Mouse (Mus musculus) c-Kit-negative CD71-positive TER-119-positive erythroid progenitor cells, embryonic 14.5 days (primary cell): ENCODE results near the gene Fis1.
"Not testable (repeated sequence)": the region's sequence is repeated elsewhere in the genome, so short reads cannot be mapped to it uniquely, and the experiment has no call there.

ENCODE experiments used
- DNase-seq: peaks from one replicate; pipeline ENCODE4 v3.0.0-alpha.2; 2013; ENCODE audit warnings: low read depth, low spot score

The Fis1 gene

GRCm38 (mm10) chr5:136940845-136941560 is 12.1 kb upstream of the Fis1 start:
- no peak for DNase-seq

- DNase-seq, result no peak
Measured at GRCm38 (mm10) chr5:136942781-136943180, 10.3 kb upstream of the Fis1 start.

- DNase-seq, result no peak
Measured at GRCm38 (mm10) chr5:136943382-136943781, 9.7 kb upstream of the Fis1 start.

DNA sequence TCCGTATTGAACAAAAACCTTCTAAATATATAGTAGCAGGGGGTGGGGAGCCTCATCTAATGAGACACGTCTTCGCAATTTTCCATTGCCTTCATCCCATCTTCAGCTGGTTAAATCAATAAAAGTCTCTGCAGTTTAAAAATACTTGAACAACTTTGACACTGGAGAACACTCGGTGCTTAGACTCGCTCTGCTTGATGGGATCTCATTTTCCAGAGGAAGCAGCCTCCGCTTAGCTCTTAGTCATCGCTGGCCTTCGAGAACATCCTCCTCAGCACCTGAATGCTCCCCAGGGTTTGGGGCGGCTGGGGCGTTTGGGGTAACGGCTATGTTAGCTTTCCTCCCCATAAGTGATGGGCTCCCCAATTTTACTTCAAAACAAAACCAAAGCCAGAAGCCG is 8.0 kb upstream of the Fis1 start:
- no peak for DNase-seq

DNA sequence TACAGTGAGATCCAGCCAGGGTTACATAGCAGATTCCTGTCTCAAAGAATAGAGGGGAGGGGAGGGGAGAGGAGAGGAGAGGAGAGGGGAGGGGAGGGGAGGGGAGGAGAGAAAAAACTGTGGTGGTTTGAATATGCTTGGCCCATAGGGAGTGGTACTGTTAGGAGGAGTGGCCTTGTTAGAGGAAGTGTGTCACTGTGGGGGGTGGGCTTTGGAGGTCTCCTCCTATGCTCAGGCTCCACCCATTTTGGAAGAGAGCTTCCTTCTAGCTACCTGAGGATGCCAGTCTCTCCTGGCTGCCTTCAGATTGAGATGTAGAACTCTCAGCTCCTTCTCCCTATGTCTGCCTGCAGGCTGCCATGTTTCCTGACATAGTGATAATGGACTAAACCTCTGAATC is 5.2 kb upstream of the Fis1 start:
- DNase-seq, result no peak

DNA sequence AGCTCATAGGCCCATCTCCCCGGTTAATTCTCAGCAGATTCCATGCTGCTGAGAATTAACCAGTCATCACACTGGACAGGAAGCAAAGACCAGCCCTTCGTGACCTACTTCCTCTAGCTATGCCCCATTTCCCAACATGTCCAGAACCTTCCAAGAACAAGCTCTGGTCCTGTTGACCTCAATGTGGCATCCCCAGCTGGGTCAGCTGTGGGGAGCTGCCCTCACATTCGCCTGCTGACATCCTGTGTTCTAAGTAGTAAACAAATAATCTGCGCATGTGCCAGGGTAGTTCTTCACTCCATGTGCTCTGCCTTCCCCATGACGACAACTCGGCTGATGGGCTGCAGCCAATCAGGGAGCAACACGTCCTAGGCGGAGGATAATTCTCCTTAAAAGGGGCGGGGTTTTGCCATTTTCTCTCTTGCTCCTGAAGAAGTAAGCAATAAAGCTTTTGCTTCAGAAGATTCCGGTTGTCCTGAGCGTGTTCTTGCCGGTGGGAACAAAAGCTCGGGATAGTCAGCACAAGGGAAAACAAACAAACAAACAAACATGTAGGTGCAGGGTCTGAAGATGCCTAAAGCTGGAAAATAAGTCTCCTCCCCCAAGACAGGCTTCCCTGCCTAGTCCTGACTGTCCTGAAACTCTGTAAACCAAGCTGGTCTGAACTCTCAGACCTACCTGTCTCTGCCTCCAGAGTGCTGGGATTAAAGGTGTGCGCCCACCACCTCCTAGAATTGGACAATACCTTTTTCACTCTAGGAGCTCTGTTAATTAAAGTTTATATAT is 3.3 kb upstream of the Fis1 start:
- DNase-seq, result not testable (repeated sequence)

- DNase-seq, result no peak
Measured at GRCm38 (mm10) chr5:136950521-136950920, 2.6 kb upstream of the Fis1 start.

GRCm38 (mm10) chr5:136952153-136952552 is 922 bp upstream of the Fis1 start:
- DNase-seq, result no peak

GRCm38 (mm10) chr5:136953440-136953951 is 421 bp downstream of the Fis1 start:
- DNase-seq, result no peak

GRCm38 (mm10) chr5:136955622-136956021 is 2.5 kb downstream of the Fis1 start:
- no peak for DNase-seq

GRCm38 (mm10) chr5:136957250-136957649 is 4.2 kb downstream of the Fis1 start:
- no peak for DNase-seq

- DNase-seq, result no peak
Measured at GRCm38 (mm10) chr5:136958991-136959605, 6.0 kb downstream of the Fis1 start.

DNA sequence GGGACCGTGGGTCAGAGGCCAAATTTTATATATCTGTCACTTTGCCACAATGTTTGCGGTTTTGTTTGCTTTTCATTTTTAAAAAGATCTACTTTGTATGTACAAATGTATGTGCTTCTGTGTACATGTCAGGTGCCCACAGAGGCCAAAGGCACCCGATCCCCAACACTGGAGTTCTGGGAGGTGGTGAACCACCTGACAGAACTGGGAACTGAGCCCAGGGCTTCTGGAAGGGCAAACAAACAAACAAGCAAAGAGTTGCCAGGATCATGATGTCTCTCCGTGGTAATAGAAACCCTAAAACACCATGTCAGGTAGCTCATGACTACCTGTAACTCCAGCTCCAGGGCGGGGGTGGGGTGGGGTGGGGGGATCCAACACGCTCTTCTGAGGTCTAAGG is 7.0 kb downstream of the Fis1 start:
- DNase-seq, result no peak

GRCm38 (mm10) chr5:136961334-136961982 is 8.4 kb downstream of the Fis1 start:
- no peak for DNase-seq

- DNase-seq, result peak; percentile 84
Measured at GRCm38 (mm10) chr5:136961983-136962461, 8.9 kb downstream of the Fis1 start.

DNA sequence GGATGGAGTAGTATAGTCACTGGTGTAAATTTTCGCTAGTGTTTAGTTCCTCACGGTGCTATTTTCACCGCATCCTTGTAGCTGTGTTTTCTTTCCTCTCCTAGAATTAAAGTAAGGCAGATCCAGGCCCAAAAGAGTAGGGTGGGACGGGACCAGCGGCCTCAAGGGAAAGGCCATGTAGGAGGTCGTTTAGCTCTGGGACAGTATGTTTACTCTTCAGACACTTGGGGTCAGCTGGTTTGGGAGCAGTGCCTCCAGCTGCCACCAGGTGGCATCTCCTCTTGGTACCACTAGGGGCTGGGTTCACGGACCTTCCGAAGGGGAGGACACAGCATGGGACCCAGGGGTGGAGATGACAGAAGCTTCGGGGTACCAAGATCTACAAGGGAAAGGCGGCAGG is 9.4 kb downstream of the Fis1 start:
- peak; percentile 77 for DNase-seq

DNA sequence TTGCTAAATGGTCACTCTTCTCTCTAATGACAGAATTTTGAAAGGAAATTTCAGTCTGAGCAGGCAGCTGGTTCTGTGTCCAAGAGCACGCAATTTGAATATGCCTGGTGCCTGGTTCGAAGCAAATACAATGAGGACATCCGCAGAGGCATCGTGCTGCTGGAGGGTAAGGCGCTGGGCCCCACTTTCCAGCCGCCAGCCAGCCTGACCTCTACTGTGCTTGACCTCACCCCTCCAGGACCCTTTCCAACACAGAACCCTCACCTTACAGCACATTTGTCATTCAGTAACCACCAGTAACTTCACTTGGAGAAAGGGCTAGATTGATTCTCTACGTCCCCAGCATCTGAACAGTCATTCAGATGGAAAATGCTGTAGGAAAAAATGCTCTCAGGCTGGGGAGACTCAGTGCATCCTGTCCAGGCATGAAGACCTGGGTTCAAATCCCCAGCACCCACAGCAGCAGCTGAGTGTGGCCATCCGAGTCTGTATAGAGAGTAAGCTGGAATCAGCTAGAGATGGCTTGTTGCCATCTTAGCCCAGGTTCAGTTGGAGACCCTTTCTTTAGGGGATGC is 10.0 kb downstream of the Fis1 start:
- no peak for DNase-seq

DNA sequence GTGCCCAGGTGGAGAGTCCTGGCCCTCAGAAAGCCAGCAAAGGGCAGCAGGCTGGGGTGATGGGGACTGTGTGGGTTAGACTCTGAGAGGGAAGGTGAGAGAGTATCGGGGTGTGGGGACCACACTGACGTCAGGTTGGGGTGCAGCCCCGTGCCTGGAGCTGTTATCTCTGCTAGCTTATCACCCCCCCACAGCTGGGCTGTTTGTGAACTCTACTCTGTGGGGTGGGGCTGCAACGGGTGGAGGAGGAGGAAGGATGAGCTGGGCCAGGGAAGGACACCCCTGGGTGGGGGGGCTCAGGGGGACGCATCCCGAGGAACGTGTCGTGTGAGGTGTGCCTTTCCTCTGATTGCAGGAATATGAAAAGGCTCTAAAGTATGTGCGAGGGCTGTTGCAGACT is 12.1 kb downstream of the Fis1 start:
- peak; percentile 58 for DNase-seq

DNA sequence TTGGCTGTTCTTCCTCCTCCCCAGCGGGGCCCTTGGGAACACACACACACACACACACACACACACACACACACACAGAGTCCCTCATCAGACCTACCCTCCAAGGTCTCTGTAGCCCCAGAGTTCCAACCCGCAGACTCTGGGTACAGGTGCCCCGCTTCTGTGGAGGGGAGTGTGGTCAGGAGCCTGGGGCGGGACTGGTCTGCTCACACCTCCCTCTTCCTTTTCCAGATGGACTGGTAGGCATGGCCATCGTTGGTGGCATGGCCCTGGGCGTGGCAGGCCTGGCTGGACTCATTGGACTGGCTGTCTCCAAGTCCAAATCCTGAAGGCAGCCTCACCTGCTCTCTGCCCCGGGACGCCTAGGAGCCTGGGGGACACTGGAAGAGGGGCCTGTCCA is 12.6 kb downstream of the Fis1 start:
- DNase-seq, result peak; percentile 31

DNA sequence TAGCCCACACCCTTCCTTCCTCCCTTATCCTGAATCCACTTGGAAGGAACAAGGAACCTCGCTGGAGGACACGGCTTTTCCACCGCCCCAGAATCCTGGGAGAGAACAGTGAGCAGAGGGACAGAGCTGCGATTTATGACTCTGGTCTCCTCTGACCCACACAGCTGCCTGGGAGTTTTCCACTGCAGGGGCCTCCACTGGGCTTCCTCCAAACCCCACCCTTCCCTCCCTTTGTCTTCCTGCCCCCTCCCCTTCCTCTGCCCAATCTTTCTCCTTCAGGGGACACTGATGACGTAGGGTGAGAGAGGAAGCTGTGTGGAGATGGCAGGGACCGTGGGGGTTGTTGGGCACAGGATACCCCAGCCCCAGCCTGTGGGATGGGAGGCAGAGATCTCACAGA is 13.3 kb downstream of the Fis1 start, which contains the start of gene Cldn15:
TSS of gene Cldn15 (plus strand) at position 286 of the 400 bp plus-strand sequence.
- no peak for DNase-seq

DNA sequence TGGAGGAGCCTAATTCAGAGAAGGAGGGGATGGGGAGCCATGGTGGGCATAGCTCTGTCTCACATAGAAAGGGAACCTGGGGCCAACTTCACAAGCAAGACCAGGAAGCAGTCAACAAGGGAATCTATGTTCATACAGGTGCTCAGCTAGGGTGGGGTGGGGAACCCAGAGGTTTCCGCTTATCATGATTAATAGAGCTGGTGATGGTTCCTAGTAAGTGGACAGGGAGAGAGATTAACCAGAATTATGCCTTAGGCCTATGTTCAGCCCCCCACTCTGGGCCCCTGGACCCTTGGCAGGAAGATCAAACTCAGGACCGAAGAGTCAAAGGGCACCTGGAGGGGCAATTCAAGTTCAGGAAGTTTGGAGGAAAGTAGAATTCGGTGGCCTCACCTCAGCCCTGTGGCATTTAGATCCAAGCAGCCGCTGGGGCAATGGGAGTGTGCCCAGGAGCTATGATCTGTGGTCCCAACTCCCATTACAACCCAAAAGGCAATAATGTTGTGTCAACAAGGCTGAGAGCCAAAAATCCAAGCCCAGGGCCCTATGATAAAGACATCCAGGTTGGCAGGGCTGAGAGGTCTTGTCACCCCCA is 13.9 kb downstream of the Fis1 start:
- no peak for DNase-seq
